ENCODE assay signal across 23 mouse cellular contexts in the genomic region with DNA sequence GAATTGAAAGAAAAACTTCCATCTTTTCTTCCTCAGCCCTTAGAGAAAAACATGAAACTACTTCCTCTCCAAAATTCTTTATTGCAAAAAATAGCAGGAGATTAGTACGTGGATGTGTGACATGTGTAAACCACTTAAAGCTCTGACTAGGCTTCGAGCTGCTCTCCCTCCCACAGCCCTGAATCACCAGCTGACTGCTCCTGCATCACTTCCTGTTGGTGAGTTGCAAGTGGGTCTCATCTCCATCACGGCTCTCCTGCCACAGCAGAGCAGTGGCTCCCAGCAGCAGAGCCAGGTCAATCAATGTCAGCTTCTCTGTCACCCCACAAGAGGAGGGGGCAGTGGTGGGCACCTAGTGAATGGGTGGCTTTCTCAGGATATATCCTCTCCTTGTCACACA.
DNase-seq lines count a peak whose midpoint lies in the region; ATAC-seq and TF ChIP-seq lines count a peak whose summit lies in the region.
"Had no signal": no experiment of that assay in that cellular context is flagged by ENCODE, and none has a peak within 500 bp of the region (broad histone marks: within the 10 kb centered on the region; RNA-seq: fewer than 3 reads in every experiment).

No protein-coding gene starts in this region.

- H3K36me3 ChIP-seq in stomach, postnatal 0 days (ENCODE audit: control insufficient read depth, insufficient read depth, low read length): no peaks in the 10 kb centered on the region
- H3K36me3 ChIP-seq: forebrain, embryonic 10.5 days had no signal

- intact Hi-C loops in left cerebral cortex, postnatal 36 days (cut with DNase I): no loop called here
- intact Hi-C loops in heart, postnatal 36 days (cut with DNase I): no loop called here

- no peak overlapping the region for H3K9ac ChIP-seq in stomach, postnatal 0 days (ENCODE audit: low read length)
- H3K9ac ChIP-seq: forebrain, postnatal 0 days had no signal

- no peak overlapping the region for H3K4me3 ChIP-seq in stomach, postnatal 0 days (ENCODE audit: low read depth, low read length)
- H3K4me3 ChIP-seq: forebrain, embryonic 10.5 days had no signal

- no peak for DNase-seq in frontal cortex, postnatal 10 days (ENCODE audit: low spot score in 2 of 2)
- peak; percentile 33 to 46 for DNase-seq in left cerebral cortex, postnatal 36 days (ENCODE audit: low spot score in 2 of 2)
- DNase-seq in left cerebral cortex, adult 11 months (ENCODE audit: low spot score): no peak
- peak; percentile 24 for DNase-seq in T-cell, adult 2 months (ENCODE audit: low spot score)
- peak; percentile 23 for DNase-seq in naive thymus-derived CD4-positive, alpha-beta T cell, adult 2 months (ENCODE audit: low read depth)
- no peak for DNase-seq in stomach, postnatal 0 days (ENCODE audit: low spot score)
- DNase-seq in heart, postnatal 36 days: no peak
- DNase-seq: adrenal gland, postnatal 10 days; B cell, adult 2 months; cerebellum, adult 11 months; cerebellum, postnatal 14 days; forebrain, postnatal 0 days; gastrocnemius, postnatal 36 days; kidney, adult 2 months; kidney, postnatal 14 days; liver; lung, postnatal 10 days; midbrain, embryonic 14.5 days; spleen, adult 18-20 months had no signal

- no peak overlapping the region for H3K4me2 ChIP-seq in stomach, postnatal 0 days (replicated peaks; ENCODE audit: low read depth)

- 32% methylated on average over 3 of the region's 3 CpGs for WGBS in stomach, postnatal 0 days

- no peaks in the 10 kb centered on the region for H3K27me3 ChIP-seq in stomach, postnatal 0 days (ENCODE audit: control insufficient read depth, insufficient read depth, low read length)

- no peaks in the 10 kb centered on the region for H3K9me3 ChIP-seq in stomach, postnatal 0 days (ENCODE audit: control insufficient read depth, low read length)

- H3K4me1 ChIP-seq in stomach, postnatal 0 days (replicated peaks; ENCODE audit: control insufficient read depth, insufficient read depth): no peaks in the 10 kb centered on the region

- ATAC-seq in frontal cortex, adult (ENCODE audit: low TSS enrichment): peak; percentile 78
- ATAC-seq in stomach, postnatal 0 days (ENCODE audit: low FRiP score, low TSS enrichment): no peak
- ATAC-seq: activated CD4-positive, CD25-positive, alpha-beta regulatory T cell, adult 4 months; forebrain, postnatal 0 days; Patski had no signal

- no peak for TF ChIP-seq CTCF in stomach, postnatal 0 days (IDR thresholded peaks at IDR 0.05; ENCODE audit: low read depth)

- no peak for TF ChIP-seq EP300 in stomach, postnatal 0 days (optimal IDR thresholded peaks at IDR 0.05)

- no peak overlapping the region for H3K27ac ChIP-seq in stomach, postnatal 0 days (replicated peaks)
- H3K27ac ChIP-seq: forebrain, embryonic 10.5 days had no signal

Comparison
In these comparisons a context has a peak if more than half of its experiments do, and no peak if none do; other contexts are left out.
1. DNase-seq: peak in left cerebral cortex, postnatal 36 days (2 of 2), T-cell, adult 2 months (single experiment) and naive thymus-derived CD4-positive, alpha-beta T cell, adult 2 months (single experiment); none in frontal cortex, postnatal 10 days (0 of 2), left cerebral cortex, adult 11 months (single experiment), stomach, postnatal 0 days (single experiment) and heart, postnatal 36 days (0 of 2).